Mouse (Mus musculus) cerebellum, adult 11 months (tissue): ENCODE measurements around the gene Rps25.
"Not testable (repeated sequence)": the region's sequence is repeated elsewhere in the genome, so short reads cannot be mapped to it uniquely, and the experiment has no call there.

Source experiments
- DNase-seq: peaks from one replicate; pipeline ENCODE4 v3.0.0; 2022

The Rps25 gene

GRCm38 (mm10) chr9:44406906-44407751, at the start of gene Rps25, which contains the start of gene Trappc4:
Gene Rps25 (plus strand): TSS chr9:44407139.
Gene Trappc4 (minus strand): TSS chr9:44407600.
- peak; percentile 89 for DNase-seq

DNA sequence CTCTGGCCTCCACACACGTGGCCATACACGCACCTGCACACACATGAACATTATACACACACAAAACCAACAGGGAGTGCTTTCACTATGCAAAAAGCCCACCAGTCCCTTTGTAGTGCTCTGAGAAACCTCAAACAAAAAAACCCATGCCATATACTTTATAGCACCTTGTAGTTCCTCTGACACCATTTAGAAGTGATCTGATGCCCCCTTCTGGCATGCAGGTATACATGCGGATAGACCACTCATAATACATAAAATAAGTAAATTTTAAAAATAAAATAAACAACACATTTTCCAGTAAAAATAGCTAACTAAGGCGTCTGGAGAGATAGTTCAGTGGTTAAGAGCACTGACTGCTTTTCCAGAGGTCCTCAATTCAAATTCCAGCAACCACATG, 49.7 kb upstream of the Rps25 start:
- no peak for DNase-seq

- peak; percentile 91 for DNase-seq
Observed at GRCm38 (mm10) chr9:44361190-44361917, 45.6 kb upstream of the Rps25 start, which contains the start of gene Vps11. Gene Vps11 (minus strand): TSS chr9:44361670.

DNA sequence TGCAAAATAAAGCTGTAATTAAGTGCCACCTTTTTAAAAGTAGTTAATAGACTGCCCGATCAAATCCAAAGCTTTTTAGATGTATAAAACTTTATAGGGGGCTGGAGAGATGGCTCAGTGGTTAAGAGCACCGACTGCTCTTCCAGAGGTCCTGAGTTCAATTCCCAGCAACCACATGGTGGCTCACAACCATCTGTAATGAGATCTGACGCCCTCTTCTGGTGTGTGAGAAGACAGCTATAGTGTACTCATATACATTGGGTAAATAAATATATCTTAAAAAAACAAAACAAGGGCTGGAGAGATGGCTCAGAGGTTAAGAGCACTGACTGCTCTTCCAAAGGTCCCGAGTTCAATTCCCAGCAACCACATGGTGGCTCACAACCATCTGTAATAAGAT, 45.0 kb upstream of the Rps25 start:
- DNase-seq, result not testable (repeated sequence)

DNA sequence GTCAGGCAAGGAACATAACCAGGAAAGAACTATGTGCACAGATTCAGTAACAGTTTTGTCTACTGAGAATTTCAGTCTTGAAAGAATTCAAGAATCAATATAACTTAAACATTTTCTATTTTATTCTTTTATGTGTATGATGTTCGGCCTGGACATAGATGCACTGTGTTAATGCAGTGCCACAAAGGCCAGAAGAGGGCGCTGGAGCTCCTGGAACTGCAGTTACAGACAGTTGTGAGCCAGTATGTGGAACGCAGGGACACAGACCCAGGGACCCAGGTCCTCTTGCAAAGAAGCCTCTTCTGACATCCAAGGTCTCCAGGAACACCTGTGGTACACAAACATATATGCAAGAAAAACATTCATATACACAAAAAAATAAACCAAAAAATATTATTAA, 42.5 kb upstream of the Rps25 start:
- DNase-seq, result no peak

DNA sequence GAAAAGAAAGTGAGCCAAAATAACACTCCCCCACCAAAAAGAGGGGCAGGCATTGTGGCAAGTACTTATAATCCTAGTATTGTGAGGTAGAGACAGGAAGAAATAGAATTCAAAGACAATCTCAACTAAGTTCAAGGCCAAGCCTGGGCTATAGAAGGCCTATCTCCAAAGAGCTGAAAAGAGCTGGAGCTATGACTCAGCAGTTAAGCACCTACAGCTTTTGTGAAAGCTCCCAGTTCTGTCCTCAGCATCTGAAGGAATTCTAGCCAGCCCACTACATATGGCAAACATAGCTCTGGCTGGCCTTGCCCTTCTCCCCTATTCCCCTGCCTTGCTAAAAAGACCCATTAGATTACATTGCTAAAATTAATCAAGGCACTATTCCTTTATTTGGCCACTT, 33.6 kb upstream of the Rps25 start:
- DNase-seq, result no peak

- DNase-seq, result no peak
Observed at GRCm38 (mm10) chr9:44376141-44376540, 30.8 kb upstream of the Rps25 start.

DNA sequence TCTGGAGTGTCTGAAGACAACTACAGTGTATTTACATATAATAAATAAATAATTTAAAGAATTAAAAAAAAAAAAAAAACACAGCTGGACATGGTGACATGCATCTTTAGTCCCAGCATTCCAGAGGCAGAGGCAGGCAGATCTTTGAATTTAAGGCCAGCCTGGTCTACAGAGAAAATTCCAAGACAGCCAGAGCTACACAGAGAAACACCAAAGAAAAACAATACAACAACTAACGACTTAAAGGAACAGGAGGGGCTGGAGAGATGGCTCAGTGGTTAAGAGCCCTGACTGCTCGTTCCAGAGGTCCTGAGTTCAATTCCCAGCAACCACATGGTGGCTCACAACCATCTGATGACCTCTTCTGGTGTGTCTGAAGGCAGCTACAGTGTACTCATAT, 29.6 kb upstream of the Rps25 start:
- DNase-seq, result not testable (repeated sequence)

- DNase-seq, result no peak
Observed at GRCm38 (mm10) chr9:44378153-44378730, 28.7 kb upstream of the Rps25 start.

DNA sequence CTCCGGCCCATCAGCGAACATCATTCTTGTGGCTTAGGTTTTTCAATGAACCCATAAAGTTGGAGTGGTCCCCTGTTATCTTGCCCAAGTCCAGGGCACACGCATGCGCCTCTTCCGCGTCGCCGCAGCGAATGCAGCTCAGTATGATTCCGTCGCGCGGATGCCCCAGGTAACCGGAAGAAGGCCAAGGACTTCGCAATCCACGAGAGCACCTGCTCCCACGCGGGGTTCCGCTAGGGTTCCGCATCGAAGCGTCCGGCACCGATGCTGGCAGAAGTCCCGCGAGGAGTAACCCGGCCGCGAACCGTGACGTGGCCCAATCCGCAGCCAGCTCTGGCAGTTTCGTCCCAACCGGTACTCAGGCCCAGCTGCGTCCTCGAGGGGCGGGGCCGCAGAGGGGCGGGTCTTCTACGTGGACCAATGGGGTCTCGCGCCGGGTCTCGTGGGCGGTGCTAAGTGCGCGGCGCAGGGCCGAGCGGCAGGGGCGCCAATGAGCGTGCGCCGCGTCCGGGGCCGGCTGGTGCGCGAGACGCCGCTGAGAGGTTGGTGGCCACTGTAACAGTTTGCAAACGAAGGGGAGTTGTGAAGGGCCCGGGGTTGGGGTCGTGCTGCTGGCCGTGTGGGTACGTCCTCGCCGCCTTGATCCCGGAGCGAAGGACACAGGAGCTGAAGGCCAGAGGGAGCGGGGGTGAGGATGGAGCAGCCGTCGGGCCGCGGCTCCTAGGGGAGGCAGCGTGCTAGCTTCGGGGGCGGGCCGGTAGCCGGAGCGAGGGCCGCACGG, 27.7 kb upstream of the Rps25 start, which contains the start of gene Hyou1:
TSS of gene Hyou1 (plus strand) at position 437 of the 781 bp plus-strand sequence.
- DNase-seq, result peak; percentile 99

GRCm38 (mm10) chr9:44379862-44380261, 27.1 kb upstream of the Rps25 start:
- peak; percentile 46 for DNase-seq

GRCm38 (mm10) chr9:44384596-44384995, 22.3 kb upstream of the Rps25 start:
- DNase-seq, result no peak

DNA sequence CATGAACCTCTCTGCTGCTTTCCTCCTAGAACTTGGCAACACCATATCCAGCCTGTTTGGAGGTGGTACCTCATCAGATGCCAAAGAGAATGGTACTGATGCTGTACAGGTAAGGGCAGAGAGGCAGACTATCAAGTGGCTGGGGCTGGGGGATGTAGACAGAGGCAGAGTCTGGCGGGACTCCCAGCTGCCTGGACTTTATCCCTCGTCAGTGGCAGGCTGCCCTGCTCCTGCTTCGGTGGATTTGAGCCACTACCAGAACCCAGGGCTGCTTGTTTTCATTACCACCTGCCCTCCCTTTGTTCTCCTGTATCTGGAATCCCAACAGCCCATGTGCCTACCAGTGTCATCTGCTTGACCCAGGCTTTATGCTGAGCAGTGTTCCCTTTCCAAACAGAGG, 19.7 kb upstream of the Rps25 start:
- DNase-seq, result no peak

DNA sequence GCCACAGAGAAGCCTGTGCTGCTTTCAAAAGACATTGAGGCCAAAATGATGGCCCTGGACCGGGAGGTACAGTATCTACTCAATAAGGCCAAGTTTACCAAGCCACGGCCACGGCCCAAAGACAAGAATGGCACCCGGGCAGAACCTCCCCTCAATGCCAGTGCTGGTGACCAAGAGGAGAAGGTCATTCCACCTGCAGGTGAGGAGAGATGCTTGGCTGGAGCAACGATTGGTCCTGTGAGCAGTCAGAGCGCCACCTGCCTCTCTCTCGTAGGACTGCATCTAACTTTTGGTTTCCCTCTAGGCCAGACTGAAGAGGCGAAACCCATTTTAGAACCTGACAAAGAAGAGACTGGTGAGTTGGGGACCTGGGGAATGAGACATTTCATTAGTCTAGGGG, 17.7 kb upstream of the Rps25 start:
- DNase-seq, result peak; percentile 61

DNA sequence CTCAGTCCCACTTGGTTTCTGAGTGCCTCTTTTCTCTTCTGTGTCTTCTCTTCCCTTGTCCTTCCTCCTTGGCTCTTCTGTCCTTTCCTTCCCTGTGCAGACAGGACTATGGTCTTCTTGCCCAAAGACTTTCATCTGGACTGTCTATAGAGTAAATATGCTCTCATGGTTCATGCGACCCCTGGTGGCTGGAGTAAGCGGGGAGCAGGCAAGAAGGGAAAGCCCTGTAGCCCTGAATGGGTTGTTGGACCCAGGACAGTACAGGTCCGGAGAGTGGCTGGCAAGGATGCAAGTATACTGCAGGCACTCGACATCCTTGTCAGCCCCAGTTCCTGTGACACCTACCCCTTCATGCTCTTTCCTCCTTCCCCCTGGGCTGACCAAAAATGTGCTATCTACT, 15.5 kb upstream of the Rps25 start:
- peak; percentile 63 for DNase-seq

DNA sequence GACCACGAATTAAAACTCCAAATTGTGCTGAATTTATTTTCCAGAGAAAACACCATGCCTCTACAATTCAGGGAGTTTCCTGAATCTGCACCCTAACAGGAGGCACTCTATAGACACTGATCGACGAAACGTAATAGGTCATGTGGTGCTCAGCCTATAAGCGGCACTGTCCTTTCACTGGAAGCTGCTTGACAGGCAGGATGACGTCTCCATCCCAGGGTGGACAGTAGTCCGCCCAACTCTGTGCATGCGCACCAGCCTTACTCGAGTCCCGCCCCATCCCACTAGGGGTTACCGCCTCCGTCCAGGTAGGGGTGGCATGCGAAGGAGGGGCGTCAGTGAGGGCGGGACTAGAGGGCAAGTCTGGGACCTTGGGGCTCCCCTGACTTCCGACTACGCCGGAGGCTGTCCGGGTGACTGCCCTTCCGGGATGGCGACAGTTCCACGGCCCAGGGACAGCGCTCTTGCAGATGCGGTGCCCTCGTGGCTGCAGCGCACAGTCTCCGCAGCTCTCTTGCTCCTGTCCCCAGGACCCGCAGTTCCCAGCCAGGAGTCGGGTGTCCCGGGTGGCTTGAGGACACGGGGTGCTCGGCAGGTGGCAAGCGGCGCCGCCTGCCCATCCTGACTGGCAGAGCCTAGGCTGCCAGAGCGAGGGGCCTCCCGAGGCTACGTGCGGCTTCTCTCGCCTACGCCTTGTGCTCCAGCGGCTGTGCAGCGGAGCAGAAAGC, 10.1 kb upstream of the Rps25 start, which contains the start of gene Slc37a4:
TSS of gene Slc37a4 (plus strand) at position 169 of the 728 bp plus-strand sequence.
- peak; percentile 97 for DNase-seq

DNA sequence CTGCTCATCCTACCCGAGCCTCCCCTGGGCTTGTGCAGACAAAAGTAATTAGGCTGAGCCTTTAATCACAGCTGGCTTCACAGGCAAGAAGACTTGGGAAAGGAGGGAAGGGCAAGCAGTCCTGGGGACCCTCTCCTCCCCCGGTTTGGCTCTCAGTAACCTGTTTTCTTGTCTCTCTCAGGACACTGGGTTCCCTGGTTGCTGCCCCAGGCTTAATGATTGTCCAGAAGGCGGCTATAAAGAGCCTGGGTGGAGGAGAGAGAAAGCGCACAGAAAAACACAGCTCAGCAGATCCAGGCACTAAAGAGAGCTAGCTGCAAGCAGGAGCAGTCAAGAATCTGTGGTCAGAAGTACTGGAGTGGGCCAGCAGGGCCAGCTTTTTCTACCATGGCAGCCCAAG, 8.9 kb upstream of the Rps25 start:
- peak; percentile 14 for DNase-seq

DNA sequence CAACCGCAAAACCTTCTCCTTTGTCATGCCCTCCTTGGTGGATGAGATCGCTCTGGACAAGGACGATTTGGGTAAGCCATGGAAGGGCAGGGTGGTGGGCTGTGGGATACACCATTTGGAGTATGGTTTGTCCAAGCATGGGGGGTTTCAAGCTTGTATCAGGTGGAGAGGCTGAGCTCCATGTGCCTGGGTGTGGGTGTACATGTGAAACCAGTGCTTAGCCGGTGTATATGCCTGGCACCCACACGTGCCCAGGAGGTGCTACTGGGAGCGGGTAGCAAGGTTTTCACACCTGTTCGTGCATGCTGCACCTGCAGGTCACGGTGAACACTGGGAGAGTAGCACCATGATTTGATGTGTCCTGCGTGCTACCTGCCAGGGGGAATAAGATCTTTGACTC, 8.4 kb upstream of the Rps25 start:
- no peak for DNase-seq

DNA sequence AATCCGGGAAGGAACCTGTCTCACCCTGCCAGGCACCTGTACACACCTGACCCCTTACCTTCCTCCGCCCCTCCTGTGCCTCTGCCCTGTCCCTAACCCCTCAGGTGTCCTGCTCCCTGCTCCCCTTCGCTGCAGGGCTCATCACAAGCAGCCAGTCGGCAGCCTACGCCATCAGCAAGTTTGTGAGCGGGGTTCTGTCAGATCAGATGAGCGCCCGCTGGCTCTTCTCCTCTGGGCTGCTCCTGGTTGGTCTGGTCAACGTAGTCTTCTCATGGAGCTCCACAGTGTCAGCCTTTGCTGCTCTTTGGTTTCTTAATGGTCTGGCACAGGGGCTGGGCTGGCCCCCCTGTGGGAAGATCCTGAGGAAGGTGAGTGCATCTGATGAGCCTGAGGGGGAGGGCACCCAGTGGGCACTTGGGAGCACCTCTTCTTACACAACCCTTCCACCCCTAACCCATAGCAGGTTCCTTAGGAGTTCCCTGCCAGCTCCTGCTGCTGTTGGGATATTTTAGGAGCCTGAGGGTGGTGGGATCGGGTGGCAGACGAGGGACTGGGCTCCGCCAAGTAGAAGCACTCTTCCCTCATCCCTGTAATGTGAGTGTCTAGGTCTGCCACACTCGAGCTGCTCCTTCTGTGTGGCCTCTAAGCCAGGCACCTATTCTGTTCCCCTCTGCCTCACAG, 7.7 kb upstream of the Rps25 start:
- DNase-seq, result peak; percentile 25

- peak; percentile 13 for DNase-seq
Observed at GRCm38 (mm10) chr9:44399795-44400114, 7.2 kb upstream of the Rps25 start.

- DNase-seq, result no peak
Observed at GRCm38 (mm10) chr9:44401081-44401480, 5.9 kb upstream of the Rps25 start.
